Mouse (Mus musculus): ENCODE results near the gene Erbb2.

Gene Erbb2

DNA sequence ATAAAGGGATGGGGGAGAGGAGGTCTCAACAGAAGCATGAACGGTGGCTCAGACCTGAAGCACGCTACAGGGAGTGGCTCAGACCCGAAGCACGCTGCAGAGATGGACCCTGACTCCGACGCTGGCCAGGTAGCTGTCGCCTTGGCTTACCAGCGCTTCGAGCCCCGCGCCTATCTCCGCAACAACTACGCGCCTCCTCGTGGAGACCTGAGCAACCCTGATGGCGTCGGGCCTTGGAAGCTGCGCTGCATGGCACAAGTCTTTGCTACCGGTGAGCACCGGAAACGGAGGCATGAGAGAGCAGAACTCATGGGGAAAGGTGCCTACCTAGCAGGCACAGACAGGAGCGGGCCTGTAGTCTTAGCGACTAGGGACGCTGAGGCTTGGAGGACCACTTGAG is 25.7 kb upstream of the Erbb2 start:
- DNase-seq, result no peak

DNA sequence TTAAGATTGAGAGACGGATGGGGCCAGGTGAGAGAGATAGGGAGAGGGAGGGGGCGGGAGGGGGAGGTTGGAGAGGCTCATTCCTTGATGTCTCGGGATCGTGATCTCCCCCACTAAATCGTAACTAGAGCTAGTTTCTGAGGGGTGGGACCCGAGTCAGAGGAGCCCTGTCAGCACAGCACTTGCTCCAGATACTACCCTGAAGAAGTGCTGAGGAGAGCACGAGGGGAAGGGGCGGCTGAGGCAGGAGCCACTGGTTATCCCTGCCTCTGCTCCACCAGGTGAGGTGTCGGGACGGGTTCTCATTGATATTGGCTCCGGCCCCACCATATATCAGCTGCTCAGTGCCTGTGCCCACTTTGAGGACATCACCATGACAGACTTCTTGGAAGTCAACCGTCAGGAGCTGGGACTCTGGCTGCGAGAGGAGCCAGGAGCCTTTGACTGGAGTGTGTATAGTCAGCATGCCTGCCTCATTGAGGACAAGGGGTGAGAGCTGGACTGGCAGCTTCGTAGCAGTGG is 25.2 kb upstream of the Erbb2 start:
- DNase-seq, result no peak

DNA sequence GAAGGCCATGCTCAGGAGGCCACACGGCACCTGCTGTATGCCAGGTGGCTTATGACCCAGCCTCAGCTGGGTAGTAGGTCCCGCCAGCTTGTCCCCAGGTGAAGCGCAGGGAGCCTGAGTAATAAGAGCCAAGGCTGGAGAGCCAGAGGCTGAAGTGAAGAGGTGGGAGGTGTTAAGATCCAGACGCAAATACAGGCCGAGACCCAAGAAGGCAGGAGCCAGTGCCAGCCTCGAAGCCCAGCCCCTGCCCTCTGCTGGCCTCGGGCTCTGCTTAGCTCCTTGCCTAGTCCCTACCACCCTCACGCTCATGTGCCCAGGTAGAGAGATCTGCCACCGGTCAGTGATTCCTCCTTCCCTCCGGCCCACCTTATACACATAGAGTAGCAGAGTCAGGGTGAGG is 24.0 kb upstream of the Erbb2 start:
- no peak for DNase-seq

DNA sequence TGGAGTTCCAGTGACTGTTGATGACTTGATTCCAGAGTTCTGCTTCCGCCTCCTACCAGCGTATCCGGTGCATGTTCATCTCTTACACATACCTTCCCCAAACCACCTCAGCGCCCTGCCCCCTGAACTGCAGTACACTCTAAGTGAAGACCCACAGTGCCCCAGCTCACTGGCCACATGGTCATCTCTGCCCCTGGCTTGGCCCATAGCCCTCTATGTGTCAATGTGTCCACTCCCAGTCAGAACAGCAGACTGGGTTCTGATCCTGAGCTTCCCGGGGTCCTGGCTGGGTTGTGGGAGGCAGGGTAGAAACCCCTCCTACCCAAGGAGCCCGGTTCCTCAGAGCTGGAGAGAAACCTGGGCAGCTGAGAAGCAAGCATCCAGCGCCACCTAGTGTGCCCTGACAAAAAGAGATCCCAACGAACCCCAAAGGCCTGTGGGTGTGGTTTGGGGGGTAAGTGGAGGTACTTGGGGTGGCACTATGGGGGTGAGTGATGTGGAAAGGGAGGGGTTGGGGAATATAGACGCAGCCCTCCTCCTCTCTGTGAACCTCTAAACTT is 23.0 kb upstream of the Erbb2 start:
- DNase-seq, result peak; percentile 67

DNA sequence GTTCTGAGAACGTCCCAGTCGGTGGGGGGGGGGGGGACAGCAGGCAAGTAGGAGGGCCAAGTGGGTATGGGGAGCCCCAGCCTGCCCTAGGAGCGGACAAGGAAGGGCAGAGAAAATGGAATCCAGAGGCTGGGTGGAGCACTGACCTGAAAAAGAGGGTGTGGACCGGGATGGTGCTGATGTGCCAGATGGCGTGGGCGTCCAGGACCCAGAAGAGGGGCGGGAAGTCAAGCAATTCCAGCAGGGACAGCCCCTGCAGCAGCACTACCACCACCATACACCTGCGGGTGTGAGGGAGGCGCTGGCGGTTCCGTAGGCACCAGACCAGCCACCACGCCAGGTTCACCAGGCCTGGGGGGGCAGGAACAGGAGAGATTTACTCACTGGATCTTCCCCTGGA is 22.1 kb upstream of the Erbb2 start:
- DNase-seq, result no peak

DNA sequence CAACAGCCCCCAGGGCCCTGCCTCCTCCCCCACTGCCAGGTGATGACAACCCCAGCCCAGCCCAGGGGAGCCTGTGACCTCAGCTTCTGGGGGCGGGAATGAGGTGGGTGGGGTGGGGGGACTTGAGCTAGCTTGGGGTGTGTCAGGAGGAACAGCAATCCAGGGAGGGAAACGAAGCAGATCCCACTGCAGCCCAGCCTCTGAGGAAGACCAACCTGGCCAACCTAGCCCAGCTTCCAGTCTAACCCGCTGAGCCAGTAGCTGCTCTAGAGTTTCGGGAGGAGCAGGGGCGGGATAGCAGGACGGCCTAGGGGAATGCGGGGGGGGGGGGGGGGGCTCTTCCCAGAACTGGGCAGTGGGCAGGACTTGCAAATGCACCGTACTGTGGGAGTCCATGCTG is 20.2 kb upstream of the Erbb2 start:
- no peak for DNase-seq

DNA sequence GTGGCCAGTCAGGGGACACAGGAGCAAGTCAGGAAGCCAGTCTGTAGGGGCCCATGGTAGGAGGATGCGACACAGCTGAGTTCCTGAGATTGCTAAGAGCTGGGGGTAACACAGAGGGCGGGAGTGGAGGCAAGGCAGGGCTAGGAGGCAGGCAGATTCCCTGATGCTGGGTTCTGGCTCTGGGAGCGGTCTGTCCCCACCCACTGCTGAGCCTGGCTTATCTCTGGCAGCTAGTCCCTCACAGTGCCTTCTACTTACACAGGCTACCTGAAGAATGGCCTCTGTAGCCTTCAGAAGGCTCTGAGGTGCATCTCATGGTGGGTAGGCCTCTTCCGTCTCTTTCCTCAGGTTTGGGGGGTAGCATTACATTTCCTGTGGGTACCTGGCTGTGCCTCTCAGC is 19.6 kb upstream of the Erbb2 start:
- DNase-seq, result no peak

DNA sequence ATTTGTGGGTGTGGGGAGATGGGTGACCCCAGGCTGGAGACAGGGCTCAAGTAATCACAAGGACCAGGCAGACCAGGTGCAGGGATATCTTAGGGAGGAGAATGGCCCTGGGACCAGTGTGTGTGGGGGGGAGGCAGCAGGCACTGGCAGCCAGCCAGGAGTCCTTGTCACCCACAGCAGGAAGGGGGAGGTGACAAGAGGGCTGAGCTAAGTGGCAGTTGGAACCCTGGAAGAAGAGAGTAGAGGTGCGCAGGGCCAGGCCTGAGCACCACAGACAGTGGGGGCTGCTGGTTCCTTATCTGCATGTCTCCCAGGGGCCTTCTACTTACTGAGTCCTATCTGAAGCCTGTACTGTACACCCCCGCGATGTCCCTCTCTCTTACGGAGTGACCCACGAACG is 19.0 kb upstream of the Erbb2 start:
- no peak for DNase-seq

DNA sequence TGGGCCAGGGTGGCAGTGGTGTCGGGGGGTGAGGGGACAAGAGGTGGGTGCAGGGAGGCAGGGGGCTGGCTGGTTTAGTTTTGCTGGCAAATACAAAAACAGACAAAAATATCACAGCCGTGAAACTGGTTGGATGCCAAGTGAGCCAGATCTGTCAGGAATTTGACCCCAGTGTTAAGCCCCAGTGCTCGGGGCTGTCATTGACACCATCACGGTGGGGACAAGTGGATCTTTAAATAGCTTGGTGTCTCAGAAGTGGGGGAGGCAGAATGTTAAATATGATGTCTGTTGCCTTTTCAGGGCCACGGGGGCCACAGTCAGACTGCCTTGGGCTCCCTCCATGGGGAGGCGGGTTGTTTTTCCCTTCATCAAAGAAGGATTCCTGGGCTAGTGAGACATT is 18.0 kb upstream of the Erbb2 start:
- DNase-seq, result no peak

DNA sequence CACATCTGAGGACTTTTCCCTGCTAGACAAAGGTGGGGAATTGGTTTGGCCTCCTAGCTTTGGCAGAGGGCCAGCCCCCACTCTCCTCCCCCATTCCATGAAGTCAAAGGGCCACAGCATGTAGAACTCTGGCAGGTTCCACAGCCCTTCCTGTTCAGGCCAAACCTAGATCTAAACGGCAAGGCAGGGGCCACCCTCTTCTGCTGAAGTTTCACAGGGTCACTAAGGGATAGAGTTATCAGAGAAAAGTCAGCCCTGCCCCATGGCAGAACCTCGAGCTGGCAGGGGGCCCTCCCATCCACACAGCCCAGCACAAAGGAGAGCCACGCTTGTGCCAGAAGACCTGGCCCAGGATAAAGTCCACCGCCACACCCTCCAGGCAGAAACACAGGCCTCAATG is 17.2 kb upstream of the Erbb2 start:
- DNase-seq, result no peak

DNA sequence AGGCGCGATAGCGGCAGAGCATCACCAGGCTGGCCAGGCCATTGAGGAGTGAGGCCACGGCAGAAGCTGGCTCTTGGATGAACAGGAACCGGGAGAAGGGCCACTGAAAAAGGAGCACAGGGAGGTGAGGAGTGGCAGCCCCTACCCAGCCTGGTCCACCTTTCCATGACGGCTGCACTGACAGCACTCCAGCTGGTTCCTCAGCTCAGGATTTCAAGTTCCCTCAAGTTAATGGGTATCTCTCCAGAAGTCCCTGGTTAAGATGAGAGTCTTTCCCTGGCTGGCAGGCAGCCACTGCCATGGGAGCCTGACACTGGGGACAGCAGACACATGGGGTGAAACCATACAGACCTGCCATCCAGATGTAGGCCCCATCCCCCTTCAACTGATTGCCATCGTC is 14.3 kb upstream of the Erbb2 start:
- DNase-seq, result no peak

DNA sequence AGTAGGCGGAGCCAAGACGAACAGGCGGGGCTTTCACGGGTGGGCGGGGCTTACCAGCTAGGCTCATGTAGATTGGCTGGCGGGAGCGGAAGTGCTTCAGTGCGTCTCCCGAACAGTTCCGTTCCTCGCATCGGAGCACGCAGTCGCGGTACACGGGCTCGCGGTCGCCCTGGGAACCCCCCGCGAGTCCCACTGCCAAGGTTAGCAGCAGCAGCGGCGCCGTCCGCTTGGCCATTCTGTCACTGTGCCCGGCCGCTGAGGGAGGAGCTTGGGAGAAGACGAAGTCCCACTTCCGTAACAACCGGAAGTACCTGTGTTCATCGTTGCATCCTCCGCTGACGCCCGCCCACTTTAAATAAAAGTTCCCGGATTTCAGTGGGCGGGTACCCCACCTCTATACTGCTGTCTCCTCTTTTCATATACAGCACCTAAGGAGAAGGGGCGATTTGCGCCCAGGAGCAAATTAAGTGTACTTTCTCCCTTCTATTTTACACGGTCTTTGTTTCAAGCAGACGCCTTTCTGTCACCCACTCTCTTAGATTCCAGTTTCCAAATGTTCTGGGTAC is 12.0 kb upstream of the Erbb2 start, which contains the start of gene Pgap3:
Gene Pgap3, minus strand, starts transcription at position 330 of the 566 bp plus-strand sequence.
- DNase-seq, result peak; percentile 86

DNA sequence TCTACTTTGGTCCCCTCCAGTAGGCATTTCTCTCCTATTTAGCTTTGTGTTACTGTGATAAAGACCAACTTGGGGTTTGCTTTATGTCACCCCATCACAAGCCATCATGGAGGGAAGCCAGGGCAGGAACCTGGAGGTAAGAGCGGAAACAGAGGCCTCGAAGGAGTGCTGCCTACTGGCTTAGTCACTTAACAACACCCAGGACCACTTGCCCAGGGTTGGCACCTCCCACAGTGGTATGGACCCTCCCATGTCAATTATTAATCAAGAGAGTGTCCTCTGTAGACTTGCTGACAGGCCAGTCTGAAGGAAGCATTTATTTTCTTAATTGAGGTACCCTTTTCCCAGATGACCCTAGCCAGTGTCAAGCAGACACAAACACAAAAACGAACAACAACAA is 11.5 kb upstream of the Erbb2 start:
- no peak for DNase-seq

DNA sequence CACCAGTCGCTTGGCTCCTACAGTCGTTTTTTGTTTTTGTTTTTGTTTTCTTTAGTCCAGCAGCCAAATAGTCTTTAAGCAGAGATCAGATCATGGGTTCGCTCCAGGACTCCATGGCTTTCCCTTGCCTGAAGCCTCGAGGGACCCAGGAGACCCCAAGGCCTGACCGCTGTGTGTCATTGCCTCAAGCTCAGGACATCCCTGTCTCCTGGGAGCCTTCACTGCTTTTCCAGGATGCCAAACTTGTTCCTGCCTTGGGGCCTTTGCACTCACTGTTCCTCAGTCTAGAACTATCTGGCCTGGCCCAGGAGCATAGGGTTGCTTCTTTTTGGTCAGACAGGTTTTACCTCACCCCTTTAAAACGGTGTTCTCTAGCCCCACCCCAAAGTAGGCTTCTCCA is 5.6 kb upstream of the Erbb2 start:
- no peak for DNase-seq

DNA sequence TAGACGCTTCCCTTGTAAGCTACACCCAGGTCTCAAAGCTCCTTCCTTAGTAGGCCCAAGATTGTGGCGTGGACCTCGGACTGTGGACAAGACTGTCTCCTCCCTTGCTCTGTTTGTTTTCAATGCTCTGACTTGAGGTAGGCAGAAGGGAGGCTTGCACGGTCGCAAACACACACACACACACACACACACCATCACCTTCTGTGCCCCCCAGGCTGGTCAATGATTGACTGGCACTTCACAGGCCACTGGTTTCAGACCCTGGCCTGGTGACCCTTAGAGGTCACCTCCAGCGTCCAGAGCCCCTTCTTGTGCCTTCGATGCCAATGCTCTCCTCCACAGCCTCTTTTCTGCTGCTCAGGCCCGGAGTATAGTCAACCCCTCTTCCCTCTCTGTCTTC is 3.4 kb upstream of the Erbb2 start:
- DNase-seq, result no peak

DNA sequence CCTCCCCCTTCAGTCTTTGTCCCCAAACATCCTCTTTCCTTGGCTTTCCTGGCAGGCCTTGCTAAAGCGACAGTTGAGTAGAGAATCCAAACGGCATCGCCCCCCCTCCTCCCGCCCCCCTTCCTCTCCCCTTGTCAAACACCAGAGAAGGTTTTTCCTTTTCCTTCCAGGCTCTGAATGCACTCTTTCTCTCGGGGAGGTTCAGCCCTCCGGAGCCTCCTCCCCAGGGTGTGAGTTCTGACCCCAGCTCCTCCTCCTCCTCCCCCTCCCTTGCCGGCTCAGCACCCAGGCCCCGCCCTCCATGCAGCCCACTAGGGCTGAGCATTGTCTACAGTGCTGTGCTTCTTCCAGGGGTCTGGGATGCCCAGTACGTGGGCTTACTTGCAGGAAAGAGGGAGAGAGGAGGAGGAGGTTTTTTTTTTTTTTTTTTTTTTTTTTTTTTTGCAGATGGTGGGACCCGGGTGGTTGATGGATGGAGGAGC is 2.9 kb upstream of the Erbb2 start:
- DNase-seq, result no peak

DNA sequence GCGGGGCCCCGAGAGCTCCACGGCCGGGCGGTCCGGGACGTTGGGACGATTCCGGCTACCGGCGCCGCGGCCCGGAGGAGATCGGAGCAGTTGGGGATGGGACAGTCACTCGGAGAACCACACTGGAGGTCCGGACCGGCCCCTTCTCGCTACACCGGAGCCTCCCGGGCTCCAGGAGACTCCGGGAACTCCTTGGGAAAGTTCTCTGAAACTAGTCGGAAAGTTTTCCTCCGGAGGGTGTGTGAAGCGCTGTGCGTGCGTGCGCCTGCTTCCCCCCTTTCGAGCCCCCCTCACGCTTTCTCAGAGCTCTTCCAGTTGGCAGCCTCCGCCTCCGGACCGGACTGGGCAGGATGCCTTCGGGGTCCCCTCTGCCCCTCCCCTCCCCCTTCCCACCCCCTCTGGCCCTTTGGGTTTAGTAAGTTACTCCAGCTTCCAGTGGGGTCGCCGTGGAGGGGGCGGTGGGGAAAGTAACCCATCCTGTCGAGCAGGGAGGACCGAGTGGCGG is 579 bp downstream of the Erbb2 start:
- peak; percentile 17 for DNase-seq

DNA sequence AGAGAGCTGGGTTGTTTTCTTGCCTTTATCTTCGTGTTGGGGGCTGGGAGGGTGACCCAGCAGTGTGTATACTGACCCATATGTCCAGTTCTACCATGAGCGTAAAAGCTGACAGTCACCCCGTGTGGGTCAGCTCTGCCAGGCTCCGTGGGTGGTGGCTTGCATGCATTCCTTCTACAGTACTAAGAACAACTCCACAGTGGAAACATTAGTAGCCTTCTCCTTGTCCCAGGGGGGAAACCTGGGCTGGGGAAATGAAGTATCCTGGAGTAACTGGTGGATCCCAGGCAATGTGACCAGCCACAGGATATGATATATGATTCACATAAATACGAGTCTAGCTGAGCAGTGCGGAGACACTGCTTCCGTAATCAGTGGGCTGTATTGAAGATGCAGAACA is 1.5 kb downstream of the Erbb2 start:
- no peak for DNase-seq

DNA sequence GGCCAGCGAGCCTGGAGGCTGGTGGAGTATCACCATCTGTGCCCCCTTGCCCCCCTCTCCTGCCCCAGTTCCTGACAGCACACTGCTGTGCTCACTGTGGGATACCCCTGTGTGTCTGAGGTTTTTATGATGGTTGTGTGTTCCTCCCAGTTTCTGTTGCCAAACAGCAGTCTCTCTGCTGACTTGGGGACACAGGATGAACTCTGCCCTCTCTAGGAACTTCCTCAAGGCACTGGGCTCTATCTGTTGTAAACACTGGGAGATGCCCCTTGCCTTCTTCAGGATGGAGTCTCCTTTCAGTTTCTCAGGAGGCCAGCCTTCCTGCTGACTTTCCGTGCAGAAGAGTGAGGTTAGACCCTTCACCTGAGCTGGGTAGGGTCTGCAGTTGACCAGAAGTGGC is 1.9 kb downstream of the Erbb2 start:
- DNase-seq, result no peak

DNA sequence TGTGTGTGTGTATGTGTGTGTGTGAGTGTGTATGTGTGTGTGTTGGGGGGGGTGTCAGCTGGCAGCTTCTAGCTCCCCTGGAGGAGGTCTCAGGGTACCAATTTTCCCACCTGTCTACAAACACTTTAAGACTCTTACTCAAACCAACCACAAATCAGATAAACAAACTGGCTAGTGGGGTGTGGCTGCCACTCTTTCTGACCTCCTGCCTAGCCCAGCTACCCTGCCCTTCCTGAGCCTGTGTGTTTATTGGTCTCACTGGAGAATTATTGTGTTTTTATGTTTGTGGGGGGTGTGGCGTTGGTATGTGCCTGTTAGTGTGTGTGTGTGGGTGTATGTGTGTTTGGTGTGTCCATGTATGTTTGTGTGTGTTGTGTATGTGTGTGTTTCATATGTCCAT is 4.8 kb downstream of the Erbb2 start:
- DNase-seq, result no peak

DNA sequence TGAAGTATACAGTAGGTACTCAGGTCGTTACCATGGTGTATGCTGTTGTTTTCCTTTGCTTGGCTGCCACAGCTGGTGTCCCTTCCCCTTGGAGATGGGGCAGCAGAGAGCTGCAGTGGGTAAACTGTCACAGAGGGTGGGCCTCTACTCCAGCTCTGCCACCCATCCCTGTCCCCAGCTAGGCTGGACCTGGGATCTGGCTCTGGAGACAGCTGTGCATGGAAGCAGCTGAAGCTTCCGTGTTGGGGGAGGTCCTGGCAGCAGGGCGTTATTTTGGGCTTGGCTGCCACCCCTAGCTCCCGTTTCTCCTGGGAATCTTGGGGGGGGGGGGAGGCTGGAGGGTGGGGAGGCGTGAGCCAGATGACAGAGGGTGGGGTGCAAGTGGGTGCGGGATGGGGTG is 6.0 kb downstream of the Erbb2 start:
- no peak for DNase-seq

DNA sequence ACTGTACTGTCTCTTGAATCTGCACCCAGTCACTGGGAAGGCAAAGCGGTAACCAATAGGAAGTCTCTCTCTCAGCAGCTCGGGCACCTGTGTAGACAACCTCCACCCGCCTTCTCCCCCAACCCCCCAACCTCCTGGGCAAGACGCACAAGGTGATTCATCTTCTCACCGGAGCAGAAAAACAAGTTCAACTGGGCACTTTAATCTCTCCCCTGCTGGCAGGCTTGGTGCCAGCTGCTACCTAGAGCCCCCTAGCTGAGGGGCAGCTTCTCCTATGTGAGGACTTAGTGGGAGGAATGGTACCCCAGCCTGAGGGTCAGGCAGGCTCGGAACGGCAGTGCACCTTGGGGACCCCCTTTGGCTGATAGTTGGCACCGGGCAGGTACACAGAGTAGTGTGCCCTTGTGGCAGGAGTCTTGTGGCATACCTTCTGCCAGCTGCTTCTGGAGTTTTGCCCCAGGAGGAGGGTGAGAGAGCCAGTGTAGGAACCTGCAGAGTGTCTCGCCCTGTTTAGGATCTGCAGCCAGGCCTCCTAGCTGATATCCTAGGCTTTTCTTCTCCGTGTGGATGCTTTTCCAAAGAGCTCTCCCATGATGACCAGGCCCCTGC is 6.8 kb downstream of the Erbb2 start:
- DNase-seq, result no peak

DNA sequence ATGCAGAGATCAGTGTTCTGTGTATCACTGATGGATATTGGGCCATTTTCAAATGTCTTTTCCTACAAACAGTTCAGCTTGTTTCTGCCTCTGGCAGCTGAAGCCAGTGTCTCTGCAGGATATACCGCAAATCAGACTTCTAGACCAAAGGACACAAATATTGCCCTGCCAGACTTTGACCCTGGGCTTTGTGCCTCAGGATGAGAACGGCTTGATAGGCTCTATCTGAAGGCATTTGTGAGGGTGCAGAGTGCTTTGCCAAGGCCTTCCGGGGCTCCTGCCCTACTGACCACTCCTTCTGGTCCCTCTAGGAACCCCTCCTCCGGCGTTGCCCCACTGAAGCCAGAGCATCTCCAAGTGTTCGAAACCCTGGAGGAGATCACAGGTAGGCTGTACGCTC is 14.3 kb downstream of the Erbb2 start:
- DNase-seq, result no peak

DNA sequence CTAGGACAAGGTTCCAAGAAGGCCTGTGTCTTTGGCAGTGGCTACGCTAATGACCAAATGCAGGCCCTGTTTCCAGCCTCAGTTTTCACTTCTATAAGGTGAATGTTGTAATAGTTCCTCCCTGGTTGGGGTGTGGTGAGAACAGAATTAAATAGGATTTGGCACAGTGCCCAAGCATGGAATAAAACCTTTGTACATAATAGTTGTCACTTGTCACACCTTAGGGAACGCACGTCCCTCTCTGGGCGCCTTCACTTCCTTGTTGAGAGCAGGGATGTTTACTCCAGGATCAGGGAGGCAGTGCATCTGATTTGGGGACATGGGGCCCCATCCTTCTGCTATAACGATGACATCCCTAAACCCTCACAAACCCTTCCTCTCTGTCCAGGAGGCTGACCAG is 16.2 kb downstream of the Erbb2 start:
- DNase-seq, result no peak

Measured in right cerebral cortex, postnatal 4 days (tissue).